Mouse (Mus musculus): ENCODE results near the gene Grwd1. TPM values are rescaled to one million over a fixed set of nuclear protein-coding genes. Genes with fewer than 3 reads are reported as not detected.

The Grwd1 gene
- polyA plus RNA-seq, 1 experiment = 6.6 TPM

- H3K27ac ChIP-seq (replicated peaks; ENCODE audit: low read depth, low read length) = no peak overlapping the region
- H3K4me3 ChIP-seq (ENCODE audit: insufficient read depth, low read depth, low read length) = no peak overlapping the region
- H3K4me1 ChIP-seq (ENCODE audit: control insufficient read depth, insufficient read depth, insufficient read length, low read length) = no peaks in the 10 kb centered on the region
Measured at GRCm38 (mm10) chr7:45859008-45859407, 28.3 kb upstream of the Grwd1 start.

DNA sequence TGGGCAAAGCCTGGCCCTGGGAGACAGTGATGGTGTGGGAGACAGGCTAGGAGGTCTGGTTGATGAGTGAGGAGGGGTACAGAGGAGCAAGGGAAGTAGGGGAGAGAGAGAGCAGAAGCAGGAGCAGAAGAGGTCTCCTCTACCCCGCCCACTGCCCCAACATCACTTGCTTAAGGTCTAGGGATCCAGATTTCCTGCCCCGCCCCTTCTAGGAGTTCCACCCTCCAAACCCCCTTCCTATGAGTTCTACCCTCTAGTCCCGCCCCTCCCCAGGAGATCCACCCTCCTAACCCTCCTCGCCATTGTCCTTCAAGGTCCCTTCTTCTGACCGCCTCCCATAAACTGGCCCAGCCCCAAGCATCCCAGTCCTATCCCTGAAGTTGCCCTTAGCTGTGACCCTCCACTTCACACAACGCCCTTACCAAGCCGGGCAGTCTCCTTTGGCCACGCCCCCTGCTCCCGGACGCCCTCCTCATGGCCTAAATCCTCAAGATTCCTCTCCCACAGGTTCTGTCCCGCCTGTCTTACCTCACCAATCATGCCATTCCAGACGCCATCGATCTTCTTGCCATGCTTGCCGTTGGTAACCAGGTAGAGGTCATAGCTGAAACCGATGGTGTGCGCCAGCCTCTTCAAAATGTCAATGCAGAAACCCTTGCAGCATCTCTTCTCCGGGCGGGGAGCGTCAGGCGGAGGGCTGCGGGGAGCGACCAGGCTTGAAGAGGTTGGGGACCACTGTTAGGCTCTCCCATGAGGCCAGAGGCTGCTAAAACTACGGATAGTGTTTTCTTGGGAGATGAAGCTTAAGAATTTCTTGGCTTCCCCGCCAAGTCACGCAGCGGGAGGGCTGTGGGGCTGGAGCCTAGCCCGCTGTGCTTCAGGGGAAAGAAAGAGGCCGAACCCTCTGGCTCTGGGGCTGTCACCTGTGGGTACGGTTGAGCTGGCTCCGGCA is 26.5 kb upstream of the Grwd1 start:
- Histone ChIP-seq H3K27ac (replicated peaks; ENCODE audit: low read depth, low read length) (no peak overlapping the region), H3K4me1 (ENCODE audit: control insufficient read depth, insufficient read depth, insufficient read length, low read length) (no peaks in the 10 kb centered on the region), H3K4me3 (ENCODE audit: insufficient read depth, low read depth, low read length) (peak overlapping the region; percentile 27)

DNA sequence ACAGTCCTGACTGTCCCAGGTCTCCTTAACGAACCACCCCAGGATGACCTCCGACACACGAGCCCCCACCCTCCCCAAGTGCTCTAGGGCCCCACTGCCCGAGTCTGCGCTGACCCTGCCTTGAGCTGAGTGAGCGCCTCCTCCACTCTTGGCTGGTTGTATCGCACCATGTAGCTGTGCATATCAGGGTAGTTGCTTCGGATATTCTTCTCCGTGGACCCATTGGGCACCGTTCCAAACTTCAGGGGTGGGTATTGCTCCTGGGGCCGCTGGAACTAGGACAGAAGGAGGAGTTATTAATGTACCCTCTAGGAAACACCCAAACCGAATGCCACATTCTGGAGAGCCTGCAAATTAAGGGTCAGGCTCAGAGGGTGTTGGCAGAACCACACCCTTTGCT is 22.3 kb upstream of the Grwd1 start:
- H3K4me3 ChIP-seq (ENCODE audit: insufficient read depth, low read depth, low read length) = no peak overlapping the region

GRCm38 (mm10) chr7:45850661-45851060 is 19.9 kb upstream of the Grwd1 start:
- Histone ChIP-seq H3K4me1 (ENCODE audit: control insufficient read depth, insufficient read depth, insufficient read length, low read length) (no peaks in the 10 kb centered on the region), H3K27ac (replicated peaks; ENCODE audit: low read depth, low read length) (no peak overlapping the region)

More for the DNA sequence above, 22.3 kb upstream of the Grwd1 start:
- no peaks in the 10 kb centered on the region for H3K4me1 ChIP-seq (ENCODE audit: control insufficient read depth, insufficient read depth, insufficient read length, low read length)
- H3K27ac ChIP-seq (replicated peaks; ENCODE audit: low read depth, low read length) = no peak overlapping the region

GRCm38 (mm10) chr7:45848447-45849027 is 17.8 kb upstream of the Grwd1 start:
- Histone ChIP-seq H3K4me3 (ENCODE audit: insufficient read depth, low read depth, low read length) (no peak overlapping the region), H3K4me1 (ENCODE audit: control insufficient read depth, insufficient read depth, insufficient read length, low read length) (no peaks in the 10 kb centered on the region), H3K27ac (replicated peaks; ENCODE audit: low read depth, low read length) (no peak overlapping the region)

More at GRCm38 (mm10) chr7:45850661-45851060, 19.9 kb upstream of the Grwd1 start:
- no peak overlapping the region for H3K4me3 ChIP-seq (ENCODE audit: insufficient read depth, low read depth, low read length)

GRCm38 (mm10) chr7:45842950-45843744 is 12.4 kb upstream of the Grwd1 start:
- Histone ChIP-seq H3K27ac (replicated peaks; ENCODE audit: low read depth, low read length) (no peak overlapping the region), H3K4me1 (ENCODE audit: control insufficient read depth, insufficient read depth, insufficient read length, low read length) (no peaks in the 10 kb centered on the region), H3K4me3 (ENCODE audit: insufficient read depth, low read depth, low read length) (no peak overlapping the region)

- Histone ChIP-seq H3K4me3 (ENCODE audit: insufficient read depth, low read depth, low read length) (no peak overlapping the region), H3K27ac (replicated peaks; ENCODE audit: low read depth, low read length) (no peak overlapping the region), H3K4me1 (ENCODE audit: control insufficient read depth, insufficient read depth, insufficient read length, low read length) (peaks cover 5% of the 10 kb centered on the region; the same call in 1 of the 2 replicates)
Measured at GRCm38 (mm10) chr7:45833924-45834323, 3.2 kb upstream of the Grwd1 start.

DNA sequence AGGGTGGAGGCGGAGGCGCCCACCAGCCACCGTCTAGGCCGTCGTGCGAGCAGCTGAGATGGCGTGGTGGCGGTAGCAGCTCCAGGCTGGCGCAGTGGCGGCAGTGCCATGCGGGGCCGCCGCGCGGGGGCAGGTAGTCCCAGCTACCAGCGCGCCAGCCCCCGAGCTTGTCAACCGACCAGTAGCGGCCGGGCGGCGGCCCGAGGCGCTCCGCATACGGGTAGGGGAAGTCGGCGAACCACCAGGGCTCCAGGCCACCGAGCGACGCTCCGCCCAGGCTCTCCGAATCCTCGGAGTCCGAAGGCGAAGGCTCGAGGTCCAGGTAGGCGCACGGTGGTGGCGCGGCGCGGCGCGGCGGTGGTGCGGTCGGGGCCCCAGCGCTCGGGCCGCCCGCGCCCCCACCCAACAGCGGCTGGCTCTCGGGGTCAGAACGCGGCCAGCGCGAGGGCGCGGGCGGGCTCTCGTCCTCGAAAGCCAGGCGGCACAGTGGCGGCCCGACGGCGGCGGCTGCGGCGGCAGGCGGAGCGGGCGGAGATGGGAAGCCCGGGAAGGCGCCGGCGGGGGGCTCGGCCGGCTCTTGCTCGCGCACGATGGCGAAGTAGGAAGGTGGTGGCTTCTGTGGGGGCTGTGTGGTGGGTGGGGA is 2.5 kb upstream of the Grwd1 start:
- H3K4me1 ChIP-seq (ENCODE audit: control insufficient read depth, insufficient read depth, insufficient read length, low read length) = peaks cover 5% of the 10 kb centered on the region; the same call in 1 of the 2 replicates
- H3K4me3 ChIP-seq (ENCODE audit: insufficient read depth, low read depth, low read length) = peak overlapping the region; percentile 46
- H3K27ac ChIP-seq (replicated peaks; ENCODE audit: low read depth, low read length) = no peak overlapping the region

DNA sequence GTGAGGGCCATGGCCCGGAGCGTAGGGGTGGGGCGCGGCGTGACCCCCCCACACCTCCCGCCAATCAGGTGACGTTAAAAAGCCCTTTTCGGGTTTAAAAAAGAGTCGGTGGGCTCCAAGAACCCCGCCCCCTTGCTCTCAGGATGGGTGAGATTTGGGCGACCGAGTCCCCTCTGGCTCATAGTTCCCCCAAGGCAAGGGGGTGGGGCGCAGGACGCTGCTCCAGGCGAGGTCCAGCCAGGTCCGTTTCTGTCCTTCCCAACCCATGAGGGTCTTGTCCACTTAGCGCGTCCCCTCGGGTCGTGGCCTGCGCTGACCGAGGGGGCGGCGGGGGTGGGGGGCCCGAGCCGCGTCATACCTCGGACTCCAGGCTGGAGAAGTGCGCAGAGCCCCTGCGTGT is 1.7 kb upstream of the Grwd1 start:
- Histone ChIP-seq H3K27ac (replicated peaks; ENCODE audit: low read depth, low read length) (no peak overlapping the region), H3K4me1 (ENCODE audit: control insufficient read depth, insufficient read depth, insufficient read length, low read length) (peaks cover 5% of the 10 kb centered on the region; the same call in 1 of the 2 replicates), H3K4me3 (ENCODE audit: insufficient read depth, low read depth, low read length) (no peak overlapping the region)

- no peak overlapping the region for H3K27ac ChIP-seq (replicated peaks; ENCODE audit: low read depth, low read length)
- H3K4me3 ChIP-seq (ENCODE audit: insufficient read depth, low read depth, low read length) = peak overlapping the region; percentile 63
- peaks cover 5% of the 10 kb centered on the region; the same call in 1 of the 2 replicates for H3K4me1 ChIP-seq (ENCODE audit: control insufficient read depth, insufficient read depth, insufficient read length, low read length)
Measured at GRCm38 (mm10) chr7:45831128-45831525, 383 bp upstream of the Grwd1 start.

GRCm38 (mm10) chr7:45826631-45827030 is 4.1 kb downstream of the Grwd1 start:
- H3K27ac ChIP-seq (replicated peaks; ENCODE audit: low read depth, low read length) = no peak overlapping the region
- peaks cover 12% of the 10 kb centered on the region for H3K4me1 ChIP-seq (ENCODE audit: control insufficient read depth, insufficient read depth, insufficient read length, low read length)
- no peak overlapping the region for H3K4me3 ChIP-seq (ENCODE audit: insufficient read depth, low read depth, low read length)

GRCm38 (mm10) chr7:45824598-45824997 is 6.1 kb downstream of the Grwd1 start, which contains the start of gene Kcnj14:
Kcnj14 (minus strand) TSS chr7:45824782.
- Histone ChIP-seq H3K4me1 (ENCODE audit: control insufficient read depth, insufficient read depth, insufficient read length, low read length) (peaks cover 7% of the 10 kb centered on the region), H3K27ac (replicated peaks; ENCODE audit: low read depth, low read length) (peak within 1 kb of the TSS; percentile 32; the same call in 1 of the 2 replicates), H3K4me3 (ENCODE audit: insufficient read depth, low read depth, low read length) (no peak within 1 kb of the TSS)

GRCm38 (mm10) chr7:45820913-45821312 is 9.8 kb downstream of the Grwd1 start:
- Histone ChIP-seq H3K4me3 (ENCODE audit: insufficient read depth, low read depth, low read length) (no peak overlapping the region), H3K27ac (replicated peaks; ENCODE audit: low read depth, low read length) (no peak overlapping the region), H3K4me1 (ENCODE audit: control insufficient read depth, insufficient read depth, insufficient read length, low read length) (peaks cover 7% of the 10 kb centered on the region)

GRCm38 (mm10) chr7:45819843-45820242 is 10.9 kb downstream of the Grwd1 start:
- no peak overlapping the region for H3K4me3 ChIP-seq (ENCODE audit: insufficient read depth, low read depth, low read length)
- no peak overlapping the region for H3K27ac ChIP-seq (replicated peaks; ENCODE audit: low read depth, low read length)
- H3K4me1 ChIP-seq (ENCODE audit: control insufficient read depth, insufficient read depth, insufficient read length, low read length) = no peaks in the 10 kb centered on the region
